Comparison of ENCODE assay signal across 7 mouse cellular contexts in genomic region chr10:117224102-117224990, GRCm38 (mm10). TPM values are rescaled to one million over a fixed set of nuclear protein-coding genes. Genes with fewer than 3 reads are reported as not detected.
DNase-seq lines count a peak whose midpoint lies in the region; ATAC-seq lines count a peak whose summit lies in the region.

TSS of gene Yeats4 (minus strand) at chr10:117224507.

- H3K4me3 ChIP-seq in intestine, embryonic 15.5 days (replicated peaks), result peak within 1 kb of the TSS; percentile 74
- H3K4me3 ChIP-seq in midbrain, embryonic 10.5 days, result peak within 1 kb of the TSS; percentile 72

- intact Hi-C loops in gastrocnemius, postnatal 36 days (cut with DNase I), result no loop called here
- intact Hi-C loops in left cerebral cortex, postnatal 25 days (cut with DNase I), result loop anchor here (2.0 to 5.0 kb wide), 2 partner anchors 153 to 212 kb away; no protein-coding TSS in a partner anchor

- no peaks in the 10 kb centered on the region for H3K27me3 ChIP-seq in intestine, embryonic 15.5 days (replicated peaks)
- H3K27me3 ChIP-seq in midbrain, embryonic 10.5 days (ENCODE audit: low read depth, poor library complexity, severe bottlenecking), result no peaks in the 10 kb centered on the region

- H3K9me3 ChIP-seq in intestine, embryonic 15.5 days, result no peaks in the 10 kb centered on the region
- H3K9me3 ChIP-seq in midbrain, embryonic 10.5 days (replicated peaks), result no peaks in the 10 kb centered on the region

- peak; percentile 96 to 98 for DNase-seq in adrenal gland, adult 18-20 months (ENCODE audit: low spot score in 2 of 2)
- DNase-seq in embryo, embryonic 11 days, result peak; percentile 96
- peak; percentile 89 to 97 for DNase-seq in gastrocnemius, postnatal 36 days
- peak; percentile 96 to 97 for DNase-seq in left cerebral cortex, postnatal 25 days (ENCODE audit: low spot score in 2 of 2)
- peak; percentile 97 for DNase-seq in midbrain, embryonic 10.5 days (ENCODE audit: low spot score)
- peak; percentile 95 for DNase-seq in right cerebral cortex, postnatal 4 days

- peaks cover 9% of the 10 kb centered on the region; the same call in 1 of the 2 replicates for H3K4me1 ChIP-seq in intestine, embryonic 15.5 days (replicated peaks)
- H3K4me1 ChIP-seq in midbrain, embryonic 10.5 days, result peaks cover 32% of the 10 kb centered on the region

- peak within 1 kb of the TSS; percentile 98 for H3K27ac ChIP-seq in intestine, embryonic 15.5 days
- H3K27ac ChIP-seq in midbrain, embryonic 10.5 days (replicated peaks), result peak within 1 kb of the TSS; percentile 99

- peak within 1 kb of the TSS; percentile 91 for H3K9ac ChIP-seq in intestine, embryonic 15.5 days

- ATAC-seq in intestine, embryonic 15.5 days, result peak; percentile 98

- peaks cover 18% of the 10 kb centered on the region for H3K36me3 ChIP-seq in intestine, embryonic 15.5 days
- peaks cover 35% of the 10 kb centered on the region for H3K36me3 ChIP-seq in midbrain, embryonic 10.5 days

- under 1% methylated on average over 62 of the region's 63 CpGs for WGBS in intestine, embryonic 15.5 days
- 2% methylated on average over 63 of the region's 63 CpGs for WGBS in midbrain, embryonic 10.5 days

- peak within 1 kb of the TSS; percentile 77 for H3K4me2 ChIP-seq in intestine, embryonic 15.5 days (replicated peaks)

RNA-seq across cellular contexts. Expression of gene Yeats4, which starts in this region (rescaled TPM):
- total RNA-seq in adrenal gland, adult 18-20 months (2021), result 10 to 100 TPM; 34.5 to 43.1 TPM
- 10 to 100 TPM; 12.8 to 14.8 TPM for total RNA-seq in gastrocnemius, postnatal 36 days (2021)
- polyA plus RNA-seq in intestine, embryonic 15.5 days (2015; fragmentation: Nextera tagmentation; extraction: Ambion mirVana), result 62.5 and 64.9 TPM in 2 replicates
- total RNA-seq in left cerebral cortex, postnatal 25 days (2021), result 10 to 100 TPM; 53.5 to 56.4 TPM
- 124 and 130 TPM in 2 replicates for polyA plus RNA-seq in midbrain, embryonic 10.5 days (2016; fragmentation: Nextera tagmentation; extraction: Ambion mirVana)

Comparison
In these comparisons a context has a peak if more than half of its experiments do, and no peak if none do; other contexts are left out.
1. Peak in every context shown above with its lines: DNase-seq, ATAC-seq, H3K4me3 ChIP-seq and H3K27ac ChIP-seq.